Mouse (Mus musculus): ENCODE data around the gene Shkbp1. TPM values are rescaled to one million over a fixed set of nuclear protein-coding genes. Genes with fewer than 3 reads are reported as not detected.

Shkbp1 gene
- polyA plus RNA-seq, 1 experiment, result 58.4 TPM

Other genes with a start within 250 kb of the Shkbp1 start
- gene Cyp2f2, start 236.1 kb downstream of the Shkbp1 start, polyA plus RNA-seq (2012; rRNA removed), result 1.2 and 3.7 TPM in 2 replicates
- not detected in 2 replicates for gene Cyp2t4, start 202.3 kb downstream of the Shkbp1 start, polyA plus RNA-seq (2012; rRNA removed)
- gene Egln2, start 189.2 kb downstream of the Shkbp1 start, polyA plus RNA-seq (2012; rRNA removed), result 96.1 and 102 TPM in 2 replicates
- 124 and 128 TPM in 2 replicates for gene Rab4b, start 177.1 kb downstream of the Shkbp1 start, polyA plus RNA-seq (2012; rRNA removed)
- 0.18 and 0.29 TPM in 2 replicates for gene Gm21983, start 174.9 kb downstream of the Shkbp1 start, polyA plus RNA-seq (2012; rRNA removed)
- gene Mia, start 174.9 kb downstream of the Shkbp1 start, polyA plus RNA-seq (2012; rRNA removed), result 4.4 TPM in 2 replicates
- gene BC024978, start 160.2 kb downstream of the Shkbp1 start, polyA plus RNA-seq (2012; rRNA removed), result 17.5 and 17.7 TPM in 2 replicates
- 190 and 196 TPM in 2 replicates for gene Snrpa, start 159.7 kb downstream of the Shkbp1 start, polyA plus RNA-seq (2012; rRNA removed)
- 5.2 and 6.7 TPM in 2 replicates for gene Itpkc, start 127.4 kb downstream of the Shkbp1 start, polyA plus RNA-seq (2012; rRNA removed)
- 39.1 and 40.5 TPM in 2 replicates for gene Coq8b, start 123.0 kb downstream of the Shkbp1 start, polyA plus RNA-seq (2012; rRNA removed)
- gene Numbl, start 97.6 kb downstream of the Shkbp1 start, polyA plus RNA-seq (2012; rRNA removed), result 95.1 and 100 TPM in 2 replicates
- 68.8 and 69.8 TPM in 2 replicates for gene Ltbp4, start 18.3 kb downstream of the Shkbp1 start, polyA plus RNA-seq (2012; rRNA removed)
- 0.25 TPM in 1 of 2 replicates, not detected in the other for gene Gm20479, start 1.4 kb upstream of the Shkbp1 start, polyA plus RNA-seq (2012; rRNA removed)
- 131 and 135 TPM in 2 replicates for gene Sptbn4, start 91.7 kb upstream of the Shkbp1 start, polyA plus RNA-seq (2012; rRNA removed)
- gene Blvrb, start 92.0 kb upstream of the Shkbp1 start, polyA plus RNA-seq (2012; rRNA removed), result 21.4 and 23.6 TPM in 2 replicates
- gene Sertad3, start 117.7 kb upstream of the Shkbp1 start, polyA plus RNA-seq (2012; rRNA removed), result 3.8 and 5.0 TPM in 2 replicates
- 14.0 and 16.9 TPM in 2 replicates for gene Sertad1, start 130.9 kb upstream of the Shkbp1 start, polyA plus RNA-seq (2012; rRNA removed)
- 0.29 and 0.46 TPM in 2 replicates for gene Prx, start 143.3 kb upstream of the Shkbp1 start, polyA plus RNA-seq (2012; rRNA removed)
- gene Hipk4, start 167.2 kb upstream of the Shkbp1 start, polyA plus RNA-seq (2012; rRNA removed), result 0.44 and 0.66 TPM in 2 replicates
- 933 and 972 TPM in 2 replicates for gene Pld3, start 197.2 kb upstream of the Shkbp1 start, polyA plus RNA-seq (2012; rRNA removed)
- 32.0 and 32.3 TPM in 2 replicates for gene 2310022A10Rik, start 197.2 kb upstream of the Shkbp1 start, polyA plus RNA-seq (2012; rRNA removed)
- 114 and 122 TPM in 2 replicates for gene Akt2, start 235.5 kb upstream of the Shkbp1 start, polyA plus RNA-seq (2012; rRNA removed)